Mouse (Mus musculus) retina, embryonic 14.5 days (tissue): ENCODE data around the gene Smg7.
"Not testable (repeated sequence)": the region's sequence is repeated elsewhere in the genome, so short reads cannot be mapped to it uniquely, and the experiment has no call there.

Experiments used
- DNase-seq: peaks from one replicate; pipeline ENCODE4 v3.0.0-alpha.2; 2015; ENCODE audit warnings: low spot score

The Smg7 gene

DNA sequence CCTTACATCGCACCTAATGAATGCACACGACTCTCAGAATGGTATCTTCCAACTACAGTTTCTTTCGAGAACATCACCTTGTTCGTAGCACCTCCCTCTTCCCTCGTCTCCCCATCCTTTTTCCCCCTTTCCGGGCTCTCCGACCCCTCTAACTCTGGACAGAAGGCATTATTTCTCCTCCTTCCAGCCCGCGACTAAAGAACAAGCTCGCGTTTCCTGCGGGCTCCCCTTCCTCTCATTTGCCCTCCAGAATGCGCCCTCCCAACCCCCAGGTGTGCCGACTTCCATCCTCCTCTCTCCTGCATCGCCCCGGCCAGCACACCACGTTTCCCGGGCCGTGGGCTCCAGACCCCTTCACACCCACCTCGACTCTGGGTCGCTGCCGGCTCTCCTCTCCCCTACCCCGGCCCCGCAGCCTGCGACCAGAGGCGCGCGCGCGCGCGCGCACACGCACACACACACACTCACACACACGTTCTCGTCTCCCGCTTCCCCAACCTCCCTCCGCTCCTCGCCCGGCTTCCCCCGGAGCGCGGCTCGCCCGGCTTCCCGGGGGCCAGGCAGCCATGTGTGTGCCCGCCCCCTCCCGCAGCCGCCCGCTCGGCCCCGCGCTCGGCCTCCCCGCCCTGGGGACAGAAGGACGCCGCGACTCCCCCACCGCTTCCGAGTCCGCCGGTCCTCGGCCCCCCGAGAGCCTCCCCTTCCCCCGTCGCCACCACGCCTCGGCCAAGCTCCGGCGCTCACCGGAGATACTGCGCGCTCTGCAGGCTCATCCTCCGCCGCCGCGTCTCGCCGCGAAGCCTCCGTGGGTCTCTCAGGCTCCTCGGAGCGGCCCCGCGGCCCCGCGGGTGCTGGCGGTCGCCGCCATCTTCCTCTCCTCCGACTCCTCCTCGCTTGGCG lies at the start of gene Smg7:
TSS of gene Smg7 (minus strand) at position 882 of the 900 bp plus-strand sequence.
- peak; percentile 76 for DNase-seq

- DNase-seq, result no peak
These were observed 40.5 kb upstream of the Smg7 start for GRCm38 (mm10) chr1:152942977-152943376.

- DNase-seq, result peak; percentile 37
These were observed 33.9 kb upstream of the Smg7 start for GRCm38 (mm10) chr1:152936365-152936764.

DNA sequence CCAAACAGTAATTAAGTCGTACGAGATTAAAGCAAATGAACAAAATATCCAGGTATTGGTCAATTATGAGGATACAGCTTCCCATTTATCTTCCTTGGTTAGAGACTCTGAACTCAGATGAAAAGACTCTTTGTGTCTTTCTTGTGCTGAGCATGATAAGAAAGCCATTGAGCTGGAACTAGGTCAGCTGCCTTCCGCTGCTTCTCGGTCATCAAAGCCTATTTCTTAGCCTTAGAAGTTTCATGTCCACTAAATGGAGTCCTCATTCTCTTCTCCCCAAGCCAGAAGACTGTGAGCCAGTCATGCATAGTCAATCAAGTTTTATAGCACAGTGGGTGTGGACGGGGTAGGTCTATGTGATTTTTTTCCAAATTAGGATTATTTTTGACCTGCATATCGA lies 33.0 kb upstream of the Smg7 start:
- peak; percentile 60 for DNase-seq

- DNase-seq, result no peak
These were observed 31.5 kb upstream of the Smg7 start for GRCm38 (mm10) chr1:152933962-152934361.

GRCm38 (mm10) chr1:152921786-152922185 lies 19.3 kb upstream of the Smg7 start:
- DNase-seq, result no peak

DNA sequence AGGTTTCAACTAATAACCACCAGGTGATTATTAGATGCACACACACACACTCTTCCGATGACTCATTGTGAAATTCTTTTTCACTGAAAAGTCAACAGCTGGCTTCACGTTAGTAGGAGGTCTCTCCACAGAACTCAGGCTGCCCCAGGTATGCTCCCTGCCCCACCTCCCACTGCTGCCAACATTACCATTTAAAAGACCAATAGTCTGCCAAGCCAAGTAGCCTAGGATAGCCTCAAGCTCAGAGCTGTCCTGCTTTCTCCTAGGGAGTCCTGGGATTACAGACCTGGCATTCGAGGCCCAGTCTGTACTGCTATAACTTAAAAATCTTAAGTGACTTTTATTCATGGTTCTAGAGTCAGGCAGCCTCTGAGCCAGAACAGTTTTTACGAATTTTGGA lies 15.2 kb upstream of the Smg7 start:
- no peak for DNase-seq

GRCm38 (mm10) chr1:152916936-152917335 lies 14.5 kb upstream of the Smg7 start:
- DNase-seq, result no peak

- DNase-seq, result no peak
These were observed 13.3 kb upstream of the Smg7 start for GRCm38 (mm10) chr1:152915766-152916165.

DNA sequence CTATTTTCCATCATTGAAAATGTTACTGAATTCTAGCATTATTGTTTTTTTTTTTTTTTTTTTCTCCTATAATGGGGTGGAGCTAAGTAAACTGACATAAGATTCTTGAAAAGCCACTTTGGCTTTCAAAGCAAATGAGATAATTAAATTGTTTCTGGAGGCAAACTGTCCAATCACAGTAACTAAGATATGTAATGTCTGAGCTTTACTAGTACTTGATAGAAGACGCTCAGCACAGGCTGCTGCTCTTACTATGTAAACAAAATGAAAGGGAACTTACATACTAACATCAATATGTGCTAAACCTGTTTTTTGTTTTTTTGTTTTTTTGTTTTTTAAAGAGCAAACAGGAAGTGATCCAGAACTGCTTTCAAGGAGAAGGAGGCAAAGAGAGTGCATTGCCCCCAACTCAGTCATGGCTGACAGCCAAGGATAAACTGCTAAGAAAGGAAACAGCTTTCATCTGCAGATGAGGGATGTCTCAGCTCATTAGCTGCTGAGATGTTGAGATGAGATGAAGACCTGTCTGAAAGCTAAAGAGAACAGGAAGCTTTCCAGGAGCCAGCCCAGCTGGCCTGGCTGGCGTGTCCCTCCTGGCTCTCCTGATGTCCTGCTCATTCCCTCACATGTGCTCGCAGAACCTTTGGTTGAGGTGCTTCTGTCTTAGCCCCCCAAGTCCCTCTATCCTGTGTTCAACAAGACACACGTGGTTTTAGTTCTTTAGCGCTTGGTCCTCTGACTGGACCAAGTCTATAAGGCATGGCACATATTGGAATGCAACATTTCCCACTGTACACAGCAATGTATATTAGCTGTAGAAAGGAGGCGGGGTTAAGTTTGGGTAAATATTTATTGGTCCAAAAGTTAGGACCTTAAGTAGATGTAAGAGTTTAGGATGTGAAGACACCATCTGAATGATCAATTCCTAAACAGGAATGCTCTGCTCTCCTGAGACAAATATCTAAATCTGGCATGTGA lies 11.3 kb upstream of the Smg7 start:
- DNase-seq, result no peak

- peak; percentile 85 for DNase-seq
These were observed 2.0 kb upstream of the Smg7 start for GRCm38 (mm10) chr1:152904469-152904868.

DNA sequence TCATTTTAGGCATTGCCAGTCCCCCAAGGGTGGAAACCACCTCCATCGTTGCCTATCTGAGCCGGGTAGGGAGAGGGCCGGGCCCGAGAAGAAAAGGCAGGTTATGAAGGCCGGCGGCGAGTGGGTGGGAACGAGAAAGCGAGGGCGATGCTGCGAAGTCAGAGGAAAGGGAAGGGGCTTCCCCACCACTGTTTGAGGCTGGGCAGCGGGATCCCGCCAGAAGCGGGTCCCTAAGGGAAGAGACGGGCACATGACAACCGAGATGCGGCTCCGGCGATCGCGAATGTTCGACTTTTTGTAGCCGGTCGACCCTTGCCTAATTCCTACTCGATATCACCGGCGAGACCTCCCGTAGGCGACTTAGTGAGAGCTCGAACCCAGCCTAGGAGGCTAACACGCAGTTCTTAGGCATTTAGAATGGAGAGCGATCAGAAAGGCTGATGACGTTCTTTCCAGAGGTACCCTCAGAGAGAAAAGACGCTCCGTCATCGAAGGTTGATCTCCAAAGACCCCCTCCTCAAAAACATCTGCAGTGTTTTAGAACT lies 1.2 kb upstream of the Smg7 start:
- DNase-seq, result peak; percentile 55

DNA sequence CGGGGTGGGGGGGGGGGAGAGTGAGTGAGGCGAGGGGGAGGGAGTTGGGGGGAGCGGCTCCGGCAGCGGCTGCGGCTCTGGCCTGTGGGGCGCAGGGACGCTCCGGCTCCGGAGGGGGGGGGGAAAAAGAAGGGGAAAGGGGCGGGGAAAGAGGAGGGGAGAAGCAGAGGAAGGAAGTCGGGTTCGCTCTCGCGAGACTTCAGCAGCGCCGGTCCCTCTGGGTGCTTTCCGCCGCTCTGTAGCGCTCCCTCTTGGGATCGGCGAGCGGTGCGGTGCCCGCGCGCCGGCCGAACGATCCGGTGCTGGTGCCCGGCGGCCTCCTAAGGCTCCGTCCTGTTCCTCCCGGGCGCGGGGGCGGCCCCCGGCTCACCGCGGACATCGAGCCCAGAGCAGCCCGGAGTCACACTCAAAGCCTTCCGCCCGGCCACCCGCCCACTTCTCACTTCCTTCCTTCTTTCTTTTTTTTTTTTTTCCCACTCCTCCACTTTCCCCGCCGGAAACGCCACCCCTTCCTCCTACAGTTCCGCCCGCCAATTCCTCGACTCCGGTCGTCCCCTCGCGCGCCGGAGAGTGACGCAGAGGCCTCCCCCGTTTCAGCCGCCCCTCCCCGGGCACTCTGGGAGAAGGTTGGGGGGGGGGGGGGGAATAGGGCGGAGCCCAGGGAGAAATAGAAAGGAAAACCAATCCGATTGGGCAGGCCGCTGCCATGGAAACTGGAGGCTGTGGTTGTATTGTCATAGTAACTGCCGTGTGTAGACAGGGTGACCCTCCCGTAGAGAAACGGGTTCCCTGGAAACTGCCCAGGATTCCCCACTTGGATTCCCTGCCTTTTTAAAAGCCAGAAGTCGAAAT lies 445 bp upstream of the Smg7 start:
- DNase-seq, result peak; percentile 96

GRCm38 (mm10) chr1:152901419-152901764 lies 1.1 kb downstream of the Smg7 start:
- no peak for DNase-seq

DNA sequence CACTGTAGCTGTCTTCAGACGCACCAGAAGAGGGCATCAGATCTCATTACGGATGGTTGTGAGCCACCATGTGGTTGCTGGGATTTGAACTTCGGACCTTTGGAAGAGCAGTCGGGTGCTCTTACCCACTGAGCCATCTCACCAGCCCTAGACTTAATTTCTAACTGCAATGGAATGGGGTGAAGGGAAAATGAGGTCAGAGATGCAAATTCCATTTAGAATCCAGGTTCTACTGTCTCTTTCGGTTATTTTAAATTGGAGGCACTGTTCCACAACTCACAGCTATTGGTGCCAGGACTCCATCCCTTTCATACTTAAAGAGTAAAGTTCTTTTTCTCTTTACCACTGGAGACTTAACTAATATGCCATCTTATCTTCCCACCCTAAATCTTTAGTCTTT lies 14.4 kb downstream of the Smg7 start:
- not testable (repeated sequence) for DNase-seq

- DNase-seq, result no peak
These were observed 31.4 kb downstream of the Smg7 start for GRCm38 (mm10) chr1:152871031-152871430.

DNA sequence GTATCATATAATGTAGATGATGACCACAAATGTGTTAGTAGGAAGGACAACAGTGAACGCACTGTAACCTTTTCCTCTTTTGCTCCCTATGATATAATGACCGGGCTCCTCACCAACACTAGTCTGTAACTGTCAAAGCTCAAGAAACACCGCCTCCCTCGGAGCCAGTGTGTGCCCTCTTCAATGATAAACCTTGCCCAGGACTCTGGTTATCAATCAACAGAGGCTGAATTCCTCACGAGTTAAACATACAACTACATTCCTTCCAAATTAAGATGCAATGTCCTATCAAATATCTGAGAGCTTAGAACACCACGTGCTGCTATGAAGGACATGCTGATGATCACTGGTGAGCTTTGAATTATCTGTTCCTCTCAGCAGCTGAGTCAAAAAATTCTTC lies 32.5 kb downstream of the Smg7 start:
- no peak for DNase-seq

- no peak for DNase-seq
These were observed 55.6 kb downstream of the Smg7 start for GRCm38 (mm10) chr1:152846856-152847255.

- no peak for DNase-seq
These were observed 57.2 kb downstream of the Smg7 start for GRCm38 (mm10) chr1:152845211-152845730.

DNA sequence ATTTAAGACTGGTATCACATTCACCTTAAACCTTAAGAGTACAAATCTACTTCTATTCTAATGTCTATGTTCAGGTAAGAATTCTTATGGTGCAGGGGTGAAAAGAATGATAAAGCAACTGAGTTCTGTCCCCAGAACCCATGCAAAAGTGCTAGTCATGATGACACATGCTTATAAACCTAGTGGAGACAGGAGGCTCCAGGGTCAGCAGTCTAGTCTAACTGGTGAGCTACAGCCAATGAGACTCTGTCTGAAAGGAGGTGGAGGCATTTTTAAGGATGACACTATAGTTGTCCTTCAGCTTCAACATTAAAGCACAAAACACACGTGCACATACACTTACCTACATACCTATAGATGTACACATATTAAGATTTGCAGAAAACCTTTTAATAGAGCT lies 57.8 kb downstream of the Smg7 start:
- no peak for DNase-seq

- no peak for DNase-seq
These were observed 61.4 kb downstream of the Smg7 start for GRCm38 (mm10) chr1:152841057-152841456.
